Mouse (Mus musculus) intestine, embryonic 15.5 days (tissue): ENCODE data around the gene Bloc1s5. TPM values are rescaled to one million over a fixed set of nuclear protein-coding genes. Genes with fewer than 3 reads are reported as not detected.
A peak's percentile ranks its signal among the peaks of the same experiment; 100 is the strongest.
"Not testable (repeated sequence)": the region's sequence is repeated elsewhere in the genome, so short reads cannot be mapped to it uniquely, and the experiment has no call there.

ENCODE experiments used
- ATAC-seq: fragments of 200-750 bp; cut with Nextera tagmentation; 2 replicates; pipeline ENCODE4 v1.8.0; 2017; ENCODE audit warnings: moderate TSS enrichment, moderate library complexity
- H3K27ac ChIP-seq: fragments of 300-500 bp; sonication (generic); 2 replicates; pipeline ENCODE4 v1.5.1; 2015; ENCODE audit warnings: mild to moderate bottlenecking, inconsistent platforms
- H3K27me3 ChIP-seq: fragments of 300-500 bp; sonication (generic); replicated peaks from 2 replicates; pipeline ENCODE4 v1.6.1; 2015; ENCODE audit warnings: inconsistent platforms
- H3K36me3 ChIP-seq: fragments of 300-500 bp; sonication (generic); 2 replicates; pipeline ENCODE4 v1.6.1; 2015; ENCODE audit warnings: inconsistent platforms
- H3K4me1 ChIP-seq: fragments of 300-500 bp; sonication (generic); replicated peaks from 2 replicates; pipeline ENCODE4 v1.6.1; 2015; ENCODE audit warnings: inconsistent platforms
- H3K4me2 ChIP-seq: fragments of 300-500 bp; sonication (generic); replicated peaks from 2 replicates; pipeline ENCODE4 v1.6.1; 2015; ENCODE audit warnings: mild to moderate bottlenecking, inconsistent platforms
- H3K4me3 ChIP-seq: fragments of 300-500 bp; sonication (generic); replicated peaks from 2 replicates; pipeline ENCODE4 v1.5.1; 2015; ENCODE audit warnings: inconsistent platforms
- H3K9ac ChIP-seq: fragments of 300-500 bp; sonication (generic); 2 replicates; pipeline ENCODE4 v1.6.1; 2015; ENCODE audit warnings: inconsistent platforms
- H3K9me3 ChIP-seq: fragments of 300-500 bp; sonication (generic); 2 replicates; pipeline ENCODE4 v1.6.1; 2016; ENCODE audit warnings: inconsistent platforms
- WGBS: fragments of 180-500 bp; shearing (Covaris S2); methylation state at CpG from one replicate; pipeline ENCODE4 v1.1.7; 2015; 5-methylcytosine and 5-hydroxymethylcytosine counted together
- polyA plus RNA-seq: library from polyadenylated mRNA; unstranded; fragments of >200 nt; fragmentation: Nextera tagmentation; extraction: Ambion mirVana; gene quantifications from 2 replicates; pipeline ENCODE4 v1.2.1, GENCODE M21; 2015

Bloc1s5 gene
- polyA plus RNA-seq = 14.3 and 15.9 TPM in 2 replicates

GRCm38 (mm10) chr13:38634800-38635269, at the start of gene Bloc1s5:
TSS of gene Bloc1s5 (minus strand) at chr13:38635109.
- Histone ChIP-seq H3K4me3 (peak within 1 kb of the TSS; percentile 77), H3K9ac (peak within 1 kb of the TSS; percentile 77), H3K27ac (peak within 1 kb of the TSS; percentile 55; the same call in 1 of the 2 replicates), H3K4me2 (peak within 1 kb of the TSS; percentile 70), H3K36me3 (peaks cover 3% of the 10 kb centered on the region; the same call in 1 of the 2 replicates), H3K9me3 (no peaks in the 10 kb centered on the region), H3K27me3 (no peaks in the 10 kb centered on the region), H3K4me1 (peaks cover 5% of the 10 kb centered on the region; the same call in 1 of the 2 replicates)
- 1% methylated on average over 44 of the region's 44 CpGs for WGBS
- ATAC-seq = peak; percentile 97

DNA sequence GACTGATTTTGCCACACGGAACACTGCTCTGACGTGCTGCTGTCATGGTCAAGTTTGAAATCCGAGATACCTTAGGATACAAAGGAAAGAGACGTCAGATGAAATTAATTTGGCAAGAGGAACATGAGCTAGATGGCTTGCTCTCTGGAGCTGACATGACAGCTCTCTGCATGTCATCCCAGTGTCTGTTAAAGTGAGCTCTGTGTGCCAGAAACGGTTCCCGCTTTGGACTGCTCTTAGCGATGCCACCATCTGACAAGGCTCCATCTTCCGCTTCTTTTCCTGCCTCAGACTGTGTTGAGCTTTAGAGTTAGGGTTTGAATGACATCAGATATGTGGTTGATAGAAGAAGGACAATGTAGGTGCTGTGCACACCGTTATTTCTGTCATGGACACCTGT, 37.4 kb upstream of the Bloc1s5 start:
- H3K4me2 ChIP-seq = no peak overlapping the region
- no peaks in the 10 kb centered on the region for H3K27me3 ChIP-seq
- H3K4me1 ChIP-seq = no peaks in the 10 kb centered on the region
- no peak overlapping the region for H3K4me3 ChIP-seq
- no peak for ATAC-seq
- H3K9me3 ChIP-seq = no peaks in the 10 kb centered on the region
- no peak overlapping the region for H3K9ac ChIP-seq
- H3K27ac ChIP-seq = no peak overlapping the region
- 88% methylated on average over 9 of the region's 9 CpGs for WGBS
- H3K36me3 ChIP-seq = no peaks in the 10 kb centered on the region

DNA sequence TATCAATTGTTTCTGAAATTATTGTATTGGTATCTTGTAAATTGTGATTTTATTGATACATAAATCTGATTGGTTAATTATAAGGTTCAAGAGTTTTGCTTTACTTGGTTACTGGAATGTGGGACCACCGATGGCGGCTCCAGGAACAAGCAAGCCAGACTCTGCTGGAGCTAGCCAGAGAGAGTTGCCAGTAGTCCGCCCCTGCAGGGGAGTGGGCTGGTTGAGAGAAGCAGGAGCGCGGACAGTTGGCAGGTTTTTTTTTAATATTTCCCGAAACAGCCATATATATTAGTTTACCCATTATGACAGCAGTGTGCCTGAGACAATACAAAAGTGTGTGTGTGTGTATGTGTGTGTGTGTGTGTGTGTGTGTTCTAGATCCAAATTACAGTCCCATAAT, 36.5 kb upstream of the Bloc1s5 start:
- not testable (repeated sequence) for H3K27ac ChIP-seq, H3K27me3 ChIP-seq, H3K9me3 ChIP-seq, H3K4me1 ChIP-seq, H3K4me2 ChIP-seq, ATAC-seq, H3K4me3 ChIP-seq, H3K36me3 ChIP-seq, H3K9ac ChIP-seq
- 89% methylated on average over 6 of the region's 6 CpGs for WGBS

- H3K9ac ChIP-seq = no peak overlapping the region
- H3K4me2 ChIP-seq = no peak overlapping the region
- no peaks in the 10 kb centered on the region for H3K27me3 ChIP-seq
- H3K4me1 ChIP-seq = no peaks in the 10 kb centered on the region
- no peaks in the 10 kb centered on the region for H3K36me3 ChIP-seq
- H3K4me3 ChIP-seq = no peak overlapping the region
- ATAC-seq = no peak
- no peaks in the 10 kb centered on the region for H3K9me3 ChIP-seq
- no peak overlapping the region for H3K27ac ChIP-seq
These were observed 35.1 kb upstream of the Bloc1s5 start for GRCm38 (mm10) chr13:38670051-38670450.

GRCm38 (mm10) chr13:38668514-38668913, 33.6 kb upstream of the Bloc1s5 start:
- no peak overlapping the region for H3K4me3 ChIP-seq
- H3K9me3 ChIP-seq = no peaks in the 10 kb centered on the region
- 23% methylated on average over 2 of the region's 2 CpGs for WGBS
- H3K4me1 ChIP-seq = no peaks in the 10 kb centered on the region
- H3K4me2 ChIP-seq = no peak overlapping the region
- no peaks in the 10 kb centered on the region for H3K36me3 ChIP-seq
- no peak for ATAC-seq
- H3K27ac ChIP-seq = no peak overlapping the region
- no peak overlapping the region for H3K9ac ChIP-seq
- no peaks in the 10 kb centered on the region for H3K27me3 ChIP-seq

GRCm38 (mm10) chr13:38664753-38665152, 29.8 kb upstream of the Bloc1s5 start:
- Histone ChIP-seq H3K4me1 (no peaks in the 10 kb centered on the region), H3K4me3 (no peak overlapping the region), H3K36me3 (no peaks in the 10 kb centered on the region), H3K9me3 (no peaks in the 10 kb centered on the region), H3K27me3 (no peaks in the 10 kb centered on the region), H3K4me2 (no peak overlapping the region), H3K9ac (no peak overlapping the region), H3K27ac (no peak overlapping the region)
- no peak for ATAC-seq
- WGBS = 50% methylated on average over 1 of the region's 1 CpGs

GRCm38 (mm10) chr13:38659524-38660136, 24.7 kb upstream of the Bloc1s5 start:
- Histone ChIP-seq H3K4me3 (no peak overlapping the region), H3K4me2 (no peak overlapping the region), H3K9ac (no peak overlapping the region), H3K27me3 (no peaks in the 10 kb centered on the region), H3K4me1 (no peaks in the 10 kb centered on the region), H3K36me3 (peaks cover 4% of the 10 kb centered on the region), H3K27ac (no peak overlapping the region), H3K9me3 (no peaks in the 10 kb centered on the region)
- 90% methylated on average over 12 of the region's 12 CpGs for WGBS
- no peak for ATAC-seq

DNA sequence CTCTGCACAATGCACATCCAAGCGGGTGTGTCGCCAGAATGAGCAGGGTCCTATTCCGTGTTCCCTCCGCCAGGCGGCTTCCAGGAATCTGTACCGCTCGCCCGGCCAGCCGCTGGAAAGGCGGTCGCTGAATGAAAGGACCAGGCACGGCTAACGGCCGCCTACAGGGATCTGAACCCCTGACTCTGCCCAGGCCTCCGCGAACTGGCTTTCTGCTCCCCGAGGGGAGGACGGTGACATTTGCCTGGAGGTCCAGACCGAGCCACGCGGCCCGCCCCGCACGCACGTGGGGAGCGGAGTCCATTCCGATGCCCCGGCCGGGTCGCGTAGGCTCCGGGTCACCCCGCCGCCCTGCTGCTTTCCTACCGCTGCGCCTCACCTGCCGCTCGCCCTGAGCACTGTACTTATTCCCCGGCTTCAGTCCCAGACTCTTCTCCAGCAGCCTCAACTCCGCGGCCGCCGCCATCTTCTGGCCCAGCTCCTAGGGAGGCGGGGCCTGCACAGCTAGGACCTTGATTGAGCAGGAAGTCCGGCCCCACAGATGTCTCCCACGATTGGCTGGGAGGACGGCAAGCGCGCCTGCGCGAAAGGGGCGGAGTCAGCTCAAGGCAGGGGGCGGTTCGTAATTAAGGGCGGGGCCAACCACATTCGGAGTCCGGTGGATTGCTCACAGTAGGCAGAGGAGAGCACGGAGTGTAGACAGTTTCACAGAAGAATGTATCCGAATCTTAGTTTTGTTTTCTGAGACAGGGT, 23.8 kb upstream of the Bloc1s5 start, which contains the start of gene Eef1e1:
Gene Eef1e1, minus strand, starts transcription at position 531 of the 753 bp plus-strand sequence.
- Histone ChIP-seq H3K27me3 (no peaks in the 10 kb centered on the region), H3K9ac (peak within 1 kb of the TSS; percentile 83), H3K9me3 (no peaks in the 10 kb centered on the region), H3K4me1 (no peaks in the 10 kb centered on the region), H3K36me3 (peaks cover 4% of the 10 kb centered on the region), H3K4me3 (peak within 1 kb of the TSS; percentile 85), H3K27ac (peak within 1 kb of the TSS; percentile 78), H3K4me2 (peak within 1 kb of the TSS; percentile 59)
- WGBS = under 1% methylated on average over 59 of the region's 59 CpGs
- ATAC-seq = peak; percentile 100

DNA sequence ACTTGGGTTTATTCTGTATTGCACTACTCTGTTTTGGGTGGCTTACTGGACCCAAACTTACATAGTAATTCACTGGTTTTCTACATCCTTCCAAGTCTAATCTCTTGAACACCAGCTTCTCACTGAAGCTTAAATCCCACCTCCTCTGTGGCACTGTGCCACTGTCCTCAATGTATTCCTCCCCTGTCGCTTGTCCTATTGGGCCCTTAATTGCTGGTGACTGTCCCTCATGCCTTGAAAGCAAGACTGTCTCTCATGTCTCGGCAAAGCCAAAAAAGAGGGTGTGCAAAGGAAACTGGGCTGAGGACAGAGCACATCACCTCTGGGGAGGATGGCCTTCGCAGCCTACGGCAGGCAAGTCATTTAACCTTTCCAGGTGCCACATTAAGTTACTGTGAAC, 23.0 kb upstream of the Bloc1s5 start:
- peak overlapping the region; percentile 83 for H3K9ac ChIP-seq

DNA sequence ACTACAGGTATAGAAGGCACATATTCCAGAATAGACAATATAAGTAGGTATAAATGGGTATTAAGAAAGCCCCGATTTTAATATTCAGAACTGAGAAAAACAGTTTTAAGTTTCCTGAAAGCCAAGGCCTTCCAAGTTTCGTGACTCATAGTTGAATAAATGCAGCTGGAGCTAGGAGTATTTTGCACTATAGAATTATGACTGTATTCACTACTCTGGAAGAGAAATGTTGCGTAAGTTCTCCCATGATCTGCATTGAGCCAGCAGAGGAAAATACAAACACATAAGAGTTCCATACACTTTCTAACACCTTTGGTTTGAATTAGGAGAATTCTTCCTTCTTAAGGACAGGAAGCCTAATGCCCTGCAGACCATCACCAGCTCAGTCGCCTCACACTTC, 15.4 kb upstream of the Bloc1s5 start:
- Histone ChIP-seq H3K36me3 (peaks cover 35% of the 10 kb centered on the region), H3K4me3 (no peak overlapping the region), H3K4me1 (no peaks in the 10 kb centered on the region), H3K4me2 (no peak overlapping the region), H3K27ac (no peak overlapping the region), H3K9me3 (no peaks in the 10 kb centered on the region), H3K9ac (no peak overlapping the region), H3K27me3 (no peaks in the 10 kb centered on the region)
- WGBS = 91% methylated on average over 4 of the region's 4 CpGs
- ATAC-seq = no peak

More for the DNA sequence above, 23.0 kb upstream of the Bloc1s5 start:
- WGBS = 33% methylated on average over 4 of the region's 4 CpGs
- H3K4me2 ChIP-seq = peak overlapping the region; percentile 59
- H3K36me3 ChIP-seq = peaks cover 9% of the 10 kb centered on the region
- no peak overlapping the region for H3K27ac ChIP-seq
- no peaks in the 10 kb centered on the region for H3K4me1 ChIP-seq
- H3K27me3 ChIP-seq = no peaks in the 10 kb centered on the region
- H3K9me3 ChIP-seq = no peaks in the 10 kb centered on the region
- peak overlapping the region; percentile 85 for H3K4me3 ChIP-seq
- ATAC-seq = no peak

DNA sequence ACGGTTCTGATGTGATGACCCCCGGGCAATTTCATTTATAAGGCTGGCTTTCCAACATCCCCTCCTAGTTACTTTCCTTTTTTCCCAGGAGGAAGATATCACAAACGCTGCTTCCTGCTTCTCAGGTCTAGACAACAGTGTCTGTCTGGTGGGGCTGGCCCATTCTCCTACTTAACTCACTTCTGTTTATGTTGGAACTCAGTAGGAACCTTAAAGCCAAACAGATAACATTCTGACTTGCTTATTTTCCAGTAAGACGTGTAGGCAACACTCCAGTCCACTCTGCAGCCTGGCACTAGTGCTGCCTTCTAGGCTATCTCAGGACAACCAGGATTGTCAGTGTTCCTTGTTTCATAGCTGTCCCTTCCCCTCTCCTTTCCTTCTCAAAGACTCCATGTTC, 14.2 kb upstream of the Bloc1s5 start:
- WGBS = 48% methylated on average over 4 of the region's 4 CpGs
- Histone ChIP-seq H3K4me2 (no peak overlapping the region), H3K4me1 (no peaks in the 10 kb centered on the region), H3K27ac (no peak overlapping the region), H3K27me3 (no peaks in the 10 kb centered on the region), H3K9me3 (no peaks in the 10 kb centered on the region), H3K36me3 (peaks cover 46% of the 10 kb centered on the region), H3K4me3 (no peak overlapping the region), H3K9ac (no peak overlapping the region)
- ATAC-seq = no peak

GRCm38 (mm10) chr13:38641414-38641813, 6.5 kb upstream of the Bloc1s5 start:
- no peaks in the 10 kb centered on the region for H3K27me3 ChIP-seq
- peaks cover 21% of the 10 kb centered on the region for H3K36me3 ChIP-seq
- H3K4me1 ChIP-seq = no peaks in the 10 kb centered on the region
- H3K4me3 ChIP-seq = no peak overlapping the region
- no peaks in the 10 kb centered on the region for H3K9me3 ChIP-seq
- no peak for ATAC-seq
- 59% methylated on average over 5 of the region's 5 CpGs for WGBS
- H3K4me2 ChIP-seq = no peak overlapping the region
- H3K27ac ChIP-seq = no peak overlapping the region
- no peak overlapping the region for H3K9ac ChIP-seq
